Mouse (Mus musculus): ENCODE data around the gene Fam131c. TPM values are rescaled to one million over a fixed set of nuclear protein-coding genes. Genes with fewer than 3 reads are reported as not detected.

Gene Fam131c
- polyA plus RNA-seq, 1 experiment from 2014 or later, result 1.7 TPM

- ATAC-seq (ENCODE audit: insufficient number of reproducible peaks, insufficient read depth, low FRiP score, low TSS enrichment, low read depth), result no peak
- Histone ChIP-seq H3K4me1 (peaks cover 5% of the 10 kb centered on the region; the same call in 1 of the 2 replicates), H3K36me3 (no peaks in the 10 kb centered on the region), H3K9ac (no peak overlapping the region), H3K4me3 (no peak overlapping the region), H3K9me3 (no peaks in the 10 kb centered on the region), H3K4me2 (no peak overlapping the region), H3K27ac (no peak overlapping the region), H3K27me3 (peaks cover 24% of the 10 kb centered on the region)
- 60% methylated on average over 5 of the region's 5 CpGs for WGBS
These were observed 19.9 kb downstream of the Fam131c start for GRCm38 (mm10) chr4:141387933-141388332.

- Histone ChIP-seq H3K9ac (no peak overlapping the region), H3K9me3 (no peaks in the 10 kb centered on the region), H3K36me3 (no peaks in the 10 kb centered on the region), H3K4me3 (no peak overlapping the region), H3K4me1 (0 out of 2 replicates have a peak, but pooled peaks cover under 1% of the 10 kb centered on the region), H3K4me2 (no peak overlapping the region), H3K27ac (no peak overlapping the region), H3K27me3 (peaks cover 11% of the 10 kb centered on the region)
- ATAC-seq (ENCODE audit: insufficient number of reproducible peaks, insufficient read depth, low FRiP score, low TSS enrichment, low read depth), result no peak
- WGBS, result 63% methylated on average over 18 of the region's 18 CpGs
These were observed 21.5 kb downstream of the Fam131c start for GRCm38 (mm10) chr4:141389366-141390150.

- Histone ChIP-seq H3K27me3 (peaks cover 9% of the 10 kb centered on the region; the same call in 1 of the 2 replicates), H3K4me1 (no peaks in the 10 kb centered on the region), H3K9me3 (no peaks in the 10 kb centered on the region), H3K4me3 (no peak overlapping the region), H3K9ac (no peak overlapping the region), H3K27ac (no peak overlapping the region), H3K36me3 (no peaks in the 10 kb centered on the region), H3K4me2 (no peak overlapping the region)
- ATAC-seq (ENCODE audit: insufficient number of reproducible peaks, insufficient read depth, low FRiP score, low TSS enrichment, low read depth), result no peak
- 84% methylated on average over 12 of the region's 12 CpGs for WGBS
These were observed 23.3 kb downstream of the Fam131c start for GRCm38 (mm10) chr4:141391293-141391692.

- no peak; the same call in 1 of the 2 replicates for ATAC-seq (ENCODE audit: insufficient number of reproducible peaks, insufficient read depth, low FRiP score, low TSS enrichment, low read depth)
- no peak overlapping the region for H3K4me3 ChIP-seq
- H3K4me1 ChIP-seq, result peaks cover 11% of the 10 kb centered on the region
- no peaks in the 10 kb centered on the region for H3K9me3 ChIP-seq
- H3K27me3 ChIP-seq, result peaks cover 17% of the 10 kb centered on the region
- 18% methylated on average over 16 of the region's 16 CpGs for WGBS
- H3K36me3 ChIP-seq, result no peaks in the 10 kb centered on the region
- peak overlapping the region; percentile 42 for H3K4me2 ChIP-seq
- H3K9ac ChIP-seq, result no peak overlapping the region
- H3K27ac ChIP-seq, result no peak overlapping the region
These were observed 26.7 kb downstream of the Fam131c start for GRCm38 (mm10) chr4:141394751-141395150.

- Histone ChIP-seq H3K27me3 (peaks cover 17% of the 10 kb centered on the region), H3K9ac (no peak overlapping the region), H3K4me1 (peaks cover 11% of the 10 kb centered on the region), H3K4me3 (no peak overlapping the region), H3K36me3 (no peaks in the 10 kb centered on the region), H3K9me3 (no peaks in the 10 kb centered on the region), H3K4me2 (no peak overlapping the region), H3K27ac (no peak overlapping the region)
- WGBS, result 57% methylated on average over 12 of the region's 12 CpGs
- no peak for ATAC-seq (ENCODE audit: insufficient number of reproducible peaks, insufficient read depth, low FRiP score, low TSS enrichment, low read depth)
These were observed 29.8 kb downstream of the Fam131c start for GRCm38 (mm10) chr4:141397861-141398260.

- no peak for ATAC-seq (ENCODE audit: insufficient number of reproducible peaks, insufficient read depth, low FRiP score, low TSS enrichment, low read depth)
- no peak within 1 kb of the TSS for H3K9ac ChIP-seq
These were observed 30.5 kb downstream of the Fam131c start, which contains the start of gene Clcnka for GRCm38 (mm10) chr4:141398545-141398944. Gene Clcnka, minus strand, starts transcription at chr4:141398724.

GRCm38 (mm10) chr4:141400171-141400570 lies 32.2 kb downstream of the Fam131c start:
- ATAC-seq (ENCODE audit: insufficient number of reproducible peaks, insufficient read depth, low FRiP score, low TSS enrichment, low read depth), result no peak
- Histone ChIP-seq H3K9ac (no peak overlapping the region), H3K4me1 (peaks cover 19% of the 10 kb centered on the region)

More at GRCm38 (mm10) chr4:141398545-141398944, 30.5 kb downstream of the Fam131c start, which contains the start of gene Clcnka:
- no peak within 1 kb of the TSS for H3K4me2 ChIP-seq
- no peaks in the 10 kb centered on the region for H3K9me3 ChIP-seq
- peaks cover 17% of the 10 kb centered on the region for H3K27me3 ChIP-seq
- no peak within 1 kb of the TSS for H3K27ac ChIP-seq
- 44% methylated on average over 12 of the region's 12 CpGs for whole genome bisulfite sequencing
- H3K4me1 ChIP-seq, result peaks cover 11% of the 10 kb centered on the region
- H3K4me3 ChIP-seq, result no peak within 1 kb of the TSS
- H3K36me3 ChIP-seq, result no peaks in the 10 kb centered on the region

GRCm38 (mm10) chr4:141404518-141405313 lies 36.7 kb downstream of the Fam131c start:
- peak; percentile 28; the same call in 1 of the 2 replicates for ATAC-seq (ENCODE audit: insufficient number of reproducible peaks, insufficient read depth, low FRiP score, low TSS enrichment, low read depth)
- Histone ChIP-seq H3K9ac (peak overlapping the region; percentile 62), H3K4me1 (peaks cover 8% of the 10 kb centered on the region), H3K36me3 (no peaks in the 10 kb centered on the region), H3K4me3 (peak overlapping the region; percentile 24), H3K27ac (no peak overlapping the region), H3K27me3 (peaks cover 21% of the 10 kb centered on the region), H3K9me3 (no peaks in the 10 kb centered on the region), H3K4me2 (peak overlapping the region; percentile 57)
- WGBS, result 12% methylated on average over 15 of the region's 15 CpGs

More at GRCm38 (mm10) chr4:141400171-141400570, 32.2 kb downstream of the Fam131c start:
- 81% methylated on average over 15 of the region's 15 CpGs for WGBS
- H3K27ac ChIP-seq, result no peak overlapping the region
- no peak overlapping the region for H3K4me3 ChIP-seq
- H3K9me3 ChIP-seq, result no peaks in the 10 kb centered on the region
- no peak overlapping the region for H3K4me2 ChIP-seq
- peaks cover 17% of the 10 kb centered on the region for H3K27me3 ChIP-seq
- H3K36me3 ChIP-seq, result no peaks in the 10 kb centered on the region

GRCm38 (mm10) chr4:141405314-141405622 lies 37.2 kb downstream of the Fam131c start:
- ATAC-seq (ENCODE audit: insufficient number of reproducible peaks, insufficient read depth, low FRiP score, low TSS enrichment, low read depth), result no peak
- H3K4me3 ChIP-seq, result no peak overlapping the region
- no peak overlapping the region for H3K27ac ChIP-seq
- 85% methylated on average over 3 of the region's 3 CpGs for WGBS
- 0 out of 2 replicates have a peak overlapping the region, but pooled peaks have one; percentile 12 for H3K9ac ChIP-seq
- no peaks in the 10 kb centered on the region for H3K9me3 ChIP-seq
- H3K4me2 ChIP-seq, result no peak overlapping the region
- peaks cover 23% of the 10 kb centered on the region for H3K27me3 ChIP-seq
- peaks cover 8% of the 10 kb centered on the region for H3K4me1 ChIP-seq
- H3K36me3 ChIP-seq, result no peaks in the 10 kb centered on the region

GRCm38 (mm10) chr4:141406516-141407299 lies 38.7 kb downstream of the Fam131c start:
- H3K4me1 ChIP-seq, result peaks cover 8% of the 10 kb centered on the region
- no peaks in the 10 kb centered on the region for H3K36me3 ChIP-seq
- H3K9me3 ChIP-seq, result no peaks in the 10 kb centered on the region
- no peak for ATAC-seq (ENCODE audit: insufficient number of reproducible peaks, insufficient read depth, low FRiP score, low TSS enrichment, low read depth)
- H3K9ac ChIP-seq, result 0 out of 2 replicates have a peak overlapping the region, but pooled peaks have one; percentile 46
- no peak overlapping the region for H3K4me3 ChIP-seq
- no peak overlapping the region for H3K27ac ChIP-seq
- WGBS, result 49% methylated on average over 13 of the region's 14 CpGs
- peaks cover 34% of the 10 kb centered on the region for H3K27me3 ChIP-seq
- no peak overlapping the region for H3K4me2 ChIP-seq

- Histone ChIP-seq H3K4me2 (no peak overlapping the region), H3K27me3 (peaks cover 33% of the 10 kb centered on the region), H3K36me3 (no peaks in the 10 kb centered on the region), H3K4me3 (no peak overlapping the region), H3K9ac (no peak overlapping the region), H3K27ac (no peak overlapping the region), H3K9me3 (no peaks in the 10 kb centered on the region), H3K4me1 (peaks cover 8% of the 10 kb centered on the region)
- no peak for ATAC-seq (ENCODE audit: insufficient number of reproducible peaks, insufficient read depth, low FRiP score, low TSS enrichment, low read depth)
- WGBS, result 91% methylated on average over 3 of the region's 3 CpGs
These were observed 40.6 kb downstream of the Fam131c start for GRCm38 (mm10) chr4:141408577-141408976.
